Mouse (Mus musculus) G1E (cell line): ENCODE results near the gene Itgax. TPM values are rescaled to one million over a fixed set of nuclear protein-coding genes. Genes with fewer than 3 reads are reported as not detected.

Experiments used
- ATAC-seq: 2 replicates; pipeline ENCODE4 v1.8.0; 2016; ENCODE audit warnings: mild to moderate bottlenecking; ENCODE audit not compliant: insufficient number of reproducible peaks, poor library complexity, low FRiP score, severe bottlenecking; ENCODE audit errors: extremely low read depth
- DNase-seq: peaks from one replicate; pipeline ENCODE4 v3.0.0; 2012; ENCODE audit warnings: low spot score
- H3K27me3 ChIP-seq: 2 replicates; pipeline ENCODE4 v1.6.1; 2012; ENCODE audit warnings: mild to moderate bottlenecking, low read length, inconsistent platforms; ENCODE audit not compliant: insufficient read depth
- H3K36me3 ChIP-seq: replicated peaks from 2 replicates; pipeline ENCODE3; 2012; ENCODE audit warnings: mild to moderate bottlenecking, inconsistent platforms
- H3K4me1 ChIP-seq: 2 replicates; pipeline ENCODE4 v1.6.1; 2012; ENCODE audit warnings: low read depth, low read length, inconsistent platforms, mixed read lengths; ENCODE audit not compliant: insufficient read depth
- H3K4me3 ChIP-seq: 2 replicates; pipeline ENCODE4 v1.5.1; 2012; ENCODE audit warnings: low read depth, mild to moderate bottlenecking, inconsistent platforms, low read length, moderate library complexity, mixed read lengths
- H3K9me3 ChIP-seq: replicated peaks from 2 replicates; pipeline ENCODE4 v1.6.1; 2012; ENCODE audit warnings: inconsistent platforms
- CTCF ChIP-seq: IDR thresholded peaks from 2 replicates; pipeline ENCODE4 v1.5.1; 2012; ENCODE audit warnings: low read depth, low read length, inconsistent platforms, mixed read lengths
- GATA1 ChIP-seq: IDR thresholded peaks from 2 replicates; pipeline ENCODE4 v1.6.1; 2012; ENCODE audit warnings: borderline replicate concordance, low read length, inconsistent platforms, mixed read lengths
- GATA2 ChIP-seq: IDR thresholded peaks from 2 replicates; pipeline ENCODE4 v1.6.1; 2012; ENCODE audit warnings: low read depth, low read length, inconsistent platforms, borderline replicate concordance
- POLR2AphosphoS5 ChIP-seq: IDR thresholded peaks from 2 replicates; pipeline ENCODE4 v1.6.1; 2012; ENCODE audit warnings: low read depth, low read length, inconsistent platforms; ENCODE audit not compliant: insufficient replicate concordance
- TAL1 ChIP-seq: conservative IDR thresholded peaks from 2 replicates; pipeline ENCODE4 v1.6.1; 2012; ENCODE audit warnings: low read depth, low read length, inconsistent platforms, mixed read lengths
- polyA plus RNA-seq: library from polyadenylated mRNA; stranded (reverse); fragments of >175 nt; gene quantifications from 2 replicates; pipeline ENCODE4 v1.2.3, GENCODE M21; 2012
- total RNA-seq, 2 experiments: library from RNA; stranded (forward) in 1 of 2; stranded (reverse) in 1 of 2; fragments of 200-1000 nt in 1 of 2; fragments of >200 nt in 1 of 2; fragmentation: Nextera tagmentation in 1 of 2; gene quantifications; 2 replicates each; pipeline ENCODE4 v1.2.3; 2014 to 2017

Gene Itgax
- total and polyA plus RNA-seq, 3 experiments, result 0.11 TPM; not detected in 2

DNA sequence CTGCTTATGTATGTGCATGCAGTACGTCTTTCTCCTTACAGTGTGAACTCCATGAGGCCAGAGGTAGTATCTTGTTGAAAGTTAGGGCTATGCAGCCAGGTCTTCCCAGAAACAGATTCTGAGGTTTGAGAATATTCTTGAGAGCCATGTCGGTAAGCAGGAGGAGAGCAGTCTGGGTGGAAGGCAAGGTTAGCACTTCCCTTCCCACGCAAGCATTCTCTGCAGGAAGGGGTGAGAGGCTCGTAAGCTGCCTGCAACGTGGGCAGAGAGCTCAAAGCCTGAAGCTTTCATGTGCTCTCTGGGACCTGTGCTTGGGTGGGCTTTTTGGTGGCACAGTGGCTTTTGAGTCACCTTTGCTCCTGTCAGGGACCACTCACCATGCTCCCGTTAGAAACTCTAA, 51.2 kb downstream of the Itgax start:
- Histone ChIP-seq H3K4me3 (no peak overlapping the region), H3K9me3 (no peaks in the 10 kb centered on the region), H3K4me1 (no peaks in the 10 kb centered on the region; the same call in 1 of the 2 replicates), H3K27me3 (peaks cover 15% of the 10 kb centered on the region), H3K36me3 (no peaks in the 10 kb centered on the region)
- ATAC-seq (no peak), DNase-seq (no peak)
- no peak for TF ChIP-seq GATA1
- TF ChIP-seq CTCF, result no peak
- no peak for TF ChIP-seq GATA2
- TF ChIP-seq POLR2AphosphoS5, result no peak
- no peak for TF ChIP-seq TAL1

- Histone ChIP-seq H3K4me1 (no peaks in the 10 kb centered on the region; the same call in 1 of the 2 replicates), H3K4me3 (no peak overlapping the region), H3K9me3 (no peaks in the 10 kb centered on the region), H3K36me3 (no peaks in the 10 kb centered on the region), H3K27me3 (peaks cover 15% of the 10 kb centered on the region)
- DNase-seq, result no peak
- no peak for TF ChIP-seq GATA1
- no peak for TF ChIP-seq GATA2
- no peak for TF ChIP-seq POLR2AphosphoS5
- no peak for TF ChIP-seq TAL1
- no peak for TF ChIP-seq CTCF
- ATAC-seq, result no peak
Measured at GRCm38 (mm10) chr7:128181691-128182090, 52.3 kb downstream of the Itgax start.

Other genes starting within 250 kb of the Itgax start
- gene Prss53, start 238.6 kb upstream of the Itgax start, total RNA-seq (2014; fragmentation: Nextera tagmentation), result 0.58 TPM in 1 of 2 replicates, not detected in the other
- gene Prss53, start 238.6 kb upstream of the Itgax start, total RNA-seq (2017), result 0.29 and 0.38 TPM in 2 replicates
- gene Prss53, start 238.6 kb upstream of the Itgax start, polyA plus RNA-seq, result 0.76 and 0.80 TPM in 2 replicates
- gene Gm21974, start 234.1 kb upstream of the Itgax start, total RNA-seq (2014; fragmentation: Nextera tagmentation), result not detected in 2 replicates
- gene Gm21974, start 234.1 kb upstream of the Itgax start, total RNA-seq (2017), result not detected in 2 replicates
- gene Gm21974, start 234.1 kb upstream of the Itgax start, polyA plus RNA-seq, result not detected in 2 replicates
- 53.0 and 68.8 TPM in 2 replicates for gene Vkorc1, start 233.9 kb upstream of the Itgax start, total RNA-seq (2014; fragmentation: Nextera tagmentation)
- 8.9 and 11.0 TPM in 2 replicates for gene Vkorc1, start 233.9 kb upstream of the Itgax start, total RNA-seq (2017)
- gene Vkorc1, start 233.9 kb upstream of the Itgax start, polyA plus RNA-seq, result 12.6 and 16.7 TPM in 2 replicates
- 73.4 and 80.0 TPM in 2 replicates for gene Bckdk, start 225.5 kb upstream of the Itgax start, total RNA-seq (2014; fragmentation: Nextera tagmentation)
- 40.4 and 49.2 TPM in 2 replicates for gene Bckdk, start 225.5 kb upstream of the Itgax start, total RNA-seq (2017)
- 114 and 134 TPM in 2 replicates for gene Bckdk, start 225.5 kb upstream of the Itgax start, polyA plus RNA-seq
- 39.0 and 45.1 TPM in 2 replicates for gene Kat8, start 217.0 kb upstream of the Itgax start, total RNA-seq (2014; fragmentation: Nextera tagmentation)
- gene Kat8, start 217.0 kb upstream of the Itgax start, total RNA-seq (2017), result 44.0 and 44.5 TPM in 2 replicates
- gene Kat8, start 217.0 kb upstream of the Itgax start, polyA plus RNA-seq, result 6.8 and 7.4 TPM in 2 replicates
- not detected in 2 replicates for gene Prss8, start 199.4 kb upstream of the Itgax start, total RNA-seq (2014; fragmentation: Nextera tagmentation)
- gene Prss8, start 199.4 kb upstream of the Itgax start, total RNA-seq (2017), result 0.05 TPM in 1 of 2 replicates, not detected in the other
- not detected in 2 replicates for gene Prss8, start 199.4 kb upstream of the Itgax start, polyA plus RNA-seq
- gene Prss36, start 182.8 kb upstream of the Itgax start, total RNA-seq (2014; fragmentation: Nextera tagmentation), result 4.0 and 5.4 TPM in 2 replicates
- 0.76 and 4.9 TPM in 2 replicates for gene Prss36, start 182.8 kb upstream of the Itgax start, total RNA-seq (2017)
- gene Prss36, start 182.8 kb upstream of the Itgax start, polyA plus RNA-seq, result 8.5 and 8.9 TPM in 2 replicates
- 211 and 218 TPM in 2 replicates for gene Fus, start 162.1 kb upstream of the Itgax start, total RNA-seq (2014; fragmentation: Nextera tagmentation)
- gene Fus, start 162.1 kb upstream of the Itgax start, total RNA-seq (2017), result 34.6 and 45.5 TPM in 2 replicates
- gene Fus, start 162.1 kb upstream of the Itgax start, polyA plus RNA-seq, result 568 and 604 TPM in 2 replicates
- 2.0 and 2.4 TPM in 2 replicates for gene Pycard, start 135.7 kb upstream of the Itgax start, total RNA-seq (2014; fragmentation: Nextera tagmentation)
- 3.3 and 3.5 TPM in 2 replicates for gene Pycard, start 135.7 kb upstream of the Itgax start, total RNA-seq (2017)
- gene Pycard, start 135.7 kb upstream of the Itgax start, polyA plus RNA-seq, result 1.2 and 1.3 TPM in 2 replicates
- not detected in 2 replicates for gene Trim72, start 125.6 kb upstream of the Itgax start, total RNA-seq (2014; fragmentation: Nextera tagmentation)
- 0.06 and 0.16 TPM in 2 replicates for gene Trim72, start 125.6 kb upstream of the Itgax start, total RNA-seq (2017)
- 0.03 and 0.04 TPM in 2 replicates for gene Trim72, start 125.6 kb upstream of the Itgax start, polyA plus RNA-seq
- 0.30 TPM in 1 of 2 replicates, not detected in the other for gene Itgam, start 66.9 kb upstream of the Itgax start, total RNA-seq (2014; fragmentation: Nextera tagmentation)
- 0.22 and 0.29 TPM in 2 replicates for gene Itgam, start 66.9 kb upstream of the Itgax start, total RNA-seq (2017)
- gene Itgam, start 66.9 kb upstream of the Itgax start, polyA plus RNA-seq, result 0.02 and 0.07 TPM in 2 replicates
- not detected in 2 replicates for gene Gm49368, start 66.9 kb upstream of the Itgax start, total RNA-seq (2014; fragmentation: Nextera tagmentation)
- gene Gm49368, start 66.9 kb upstream of the Itgax start, total RNA-seq (2017), result not detected in 2 replicates
- 0.03 TPM in 1 of 2 replicates, not detected in the other for gene Gm49368, start 66.9 kb upstream of the Itgax start, polyA plus RNA-seq
- not detected in 2 replicates for gene Itgad, start 24.8 kb downstream of the Itgax start, total RNA-seq (2014; fragmentation: Nextera tagmentation)
- gene Itgad, start 24.8 kb downstream of the Itgax start, total RNA-seq (2017), result 0.23 TPM in 1 of 2 replicates, not detected in the other
- 0.01 and 0.06 TPM in 2 replicates for gene Itgad, start 24.8 kb downstream of the Itgax start, polyA plus RNA-seq
- not detected in 2 replicates for gene Cox6a2, start 76.8 kb downstream of the Itgax start, total RNA-seq (2014; fragmentation: Nextera tagmentation)
- 0.27 TPM in 1 of 2 replicates, not detected in the other for gene Cox6a2, start 76.8 kb downstream of the Itgax start, total RNA-seq (2017)
- 0.13 and 0.21 TPM in 2 replicates for gene Cox6a2, start 76.8 kb downstream of the Itgax start, polyA plus RNA-seq
- 10.2 and 12.0 TPM in 2 replicates for gene Armc5, start 107.8 kb downstream of the Itgax start, total RNA-seq (2014; fragmentation: Nextera tagmentation)
- gene Armc5, start 107.8 kb downstream of the Itgax start, total RNA-seq (2017), result 5.6 and 7.6 TPM in 2 replicates
- 22.8 and 23.8 TPM in 2 replicates for gene Armc5, start 107.8 kb downstream of the Itgax start, polyA plus RNA-seq
- 3.8 and 5.5 TPM in 2 replicates for gene 9130023H24Rik, start 108.5 kb downstream of the Itgax start, total RNA-seq (2014; fragmentation: Nextera tagmentation)
- gene 9130023H24Rik, start 108.5 kb downstream of the Itgax start, total RNA-seq (2017), result 5.5 and 6.1 TPM in 2 replicates
- gene 9130023H24Rik, start 108.5 kb downstream of the Itgax start, polyA plus RNA-seq, result 0.72 and 0.73 TPM in 2 replicates
- 0.34 TPM in 1 of 2 replicates, not detected in the other for gene Tgfb1i1, start 117.3 kb downstream of the Itgax start, total RNA-seq (2014; fragmentation: Nextera tagmentation)
- gene Tgfb1i1, start 117.3 kb downstream of the Itgax start, total RNA-seq (2017), result 0.11 TPM in 1 of 2 replicates, not detected in the other
- gene Tgfb1i1, start 117.3 kb downstream of the Itgax start, polyA plus RNA-seq, result 0.05 TPM in 1 of 2 replicates, not detected in the other
- gene Slc5a2, start 136.1 kb downstream of the Itgax start, total RNA-seq (2014; fragmentation: Nextera tagmentation), result not detected in 2 replicates
- gene Slc5a2, start 136.1 kb downstream of the Itgax start, total RNA-seq (2017), result 0.55 TPM in 1 of 2 replicates, not detected in the other
- 0.05 TPM in 1 of 2 replicates, not detected in the other for gene Slc5a2, start 136.1 kb downstream of the Itgax start, polyA plus RNA-seq
- gene BC017158, start 168.6 kb downstream of the Itgax start, total RNA-seq (2014; fragmentation: Nextera tagmentation), result 89.4 and 93.4 TPM in 2 replicates
- 26.8 and 35.3 TPM in 2 replicates for gene BC017158, start 168.6 kb downstream of the Itgax start, total RNA-seq (2017)
- gene BC017158, start 168.6 kb downstream of the Itgax start, polyA plus RNA-seq, result 31.7 and 33.5 TPM in 2 replicates